Comparison of ENCODE assay signal across 22 mouse cellular contexts in genomic region chr4:57214852-57215251, GRCm38 (mm10).
A peak's percentile ranks its signal among the peaks of the same experiment; 100 is the strongest.
DNase-seq lines count a peak whose midpoint lies in the region; ATAC-seq and TF ChIP-seq lines count a peak whose summit lies in the region.
"Had no signal": no experiment of that assay in that cellular context is flagged by ENCODE, and none has a peak within 500 bp of the region (broad histone marks: within the 10 kb centered on the region; RNA-seq: fewer than 3 reads in every experiment).

No protein-coding gene starts in this region.

- H3K9ac ChIP-seq in forebrain, embryonic 15.5 days (replicated peaks) = no peak overlapping the region
- H3K9ac ChIP-seq in forebrain, embryonic 12.5 days = no peak overlapping the region
- no peak overlapping the region for H3K9ac ChIP-seq in midbrain, postnatal 0 days (replicated peaks; ENCODE audit: low read length, poor library complexity, severe bottlenecking)
- no peak overlapping the region for H3K9ac ChIP-seq in forebrain, postnatal 0 days
- H3K9ac ChIP-seq: embryonic facial prominence, embryonic 13.5 days; hindbrain, embryonic 12.5 days; hindbrain, embryonic 15.5 days had no signal

- DNase-seq in midbrain, postnatal 0 days (ENCODE audit: low spot score) = peak; percentile 17
- no peak for DNase-seq in midbrain, embryonic 10.5 days (ENCODE audit: low spot score)
- DNase-seq in forebrain, postnatal 0 days = no peak
- DNase-seq in kidney, adult 11 months = no peak
- DNase-seq: adrenal gland, adult 2 months; adrenal gland, postnatal 14 days; cerebellum, adult 11-12 months; cerebellum, adult 8-10 months; cerebellum, postnatal 10 days; cerebellum, postnatal 36 days; embryo, embryonic 11 days; gastrocnemius, adult 2 months; gastrocnemius, postnatal 14 days had no signal

- no peak overlapping the region for H3K27ac ChIP-seq in forebrain, embryonic 15.5 days (replicated peaks)
- H3K27ac ChIP-seq in forebrain, embryonic 12.5 days = no peak overlapping the region
- H3K27ac ChIP-seq in midbrain, postnatal 0 days (ENCODE audit: low read depth, low read length) = no peak overlapping the region
- H3K27ac ChIP-seq in midbrain, embryonic 10.5 days (replicated peaks) = no peak overlapping the region
- no peak overlapping the region for H3K27ac ChIP-seq in forebrain, postnatal 0 days (ENCODE audit: low read depth, low read length)
- H3K27ac ChIP-seq: embryonic facial prominence, embryonic 10.5 days; embryonic facial prominence, embryonic 13.5 days; gastrocnemius, adult 2 months; hindbrain, embryonic 12.5 days; hindbrain, embryonic 15.5 days had no signal

- no peaks in the 10 kb centered on the region for H3K9me3 ChIP-seq in forebrain, embryonic 15.5 days
- H3K9me3 ChIP-seq in forebrain, embryonic 12.5 days = no peaks in the 10 kb centered on the region
- no peaks in the 10 kb centered on the region for H3K9me3 ChIP-seq in midbrain, postnatal 0 days (ENCODE audit: low read length)
- no peaks in the 10 kb centered on the region for H3K9me3 ChIP-seq in midbrain, embryonic 10.5 days (replicated peaks)
- H3K9me3 ChIP-seq in forebrain, postnatal 0 days (ENCODE audit: low read length) = no peaks in the 10 kb centered on the region
- H3K9me3 ChIP-seq: embryonic facial prominence, embryonic 10.5 days; embryonic facial prominence, embryonic 13.5 days; hindbrain, embryonic 12.5 days; hindbrain, embryonic 15.5 days had no signal

- H3K27me3 ChIP-seq in forebrain, embryonic 15.5 days = no peaks in the 10 kb centered on the region
- H3K27me3 ChIP-seq in forebrain, embryonic 12.5 days = no peaks in the 10 kb centered on the region
- H3K27me3 ChIP-seq in midbrain, postnatal 0 days (ENCODE audit: insufficient read depth, low read length) = no peaks in the 10 kb centered on the region
- no peaks in the 10 kb centered on the region for H3K27me3 ChIP-seq in midbrain, embryonic 10.5 days (ENCODE audit: low read depth, poor library complexity, severe bottlenecking)
- no peaks in the 10 kb centered on the region for H3K27me3 ChIP-seq in forebrain, postnatal 0 days (ENCODE audit: insufficient read depth, low read length)
- H3K27me3 ChIP-seq: embryonic facial prominence, embryonic 13.5 days; hindbrain, embryonic 12.5 days; hindbrain, embryonic 15.5 days had no signal

- TF ChIP-seq CTCF in midbrain, postnatal 0 days (IDR thresholded peaks at IDR 0.05) = no peak
- no peak for TF ChIP-seq CTCF in forebrain, postnatal 0 days (IDR thresholded peaks at IDR 0.05; ENCODE audit: low read depth)

- H3K4me2 ChIP-seq in forebrain, embryonic 15.5 days (replicated peaks) = no peak overlapping the region
- no peak overlapping the region for H3K4me2 ChIP-seq in forebrain, embryonic 12.5 days
- no peak overlapping the region for H3K4me2 ChIP-seq in midbrain, postnatal 0 days (ENCODE audit: low read depth, low read length, poor library complexity, severe bottlenecking)
- no peak overlapping the region for H3K4me2 ChIP-seq in forebrain, postnatal 0 days (ENCODE audit: low read depth)
- H3K4me2 ChIP-seq: embryonic facial prominence, embryonic 13.5 days; heart, embryonic 11.5 days; hindbrain, embryonic 12.5 days; hindbrain, embryonic 15.5 days had no signal

- no peaks in the 10 kb centered on the region for H3K36me3 ChIP-seq in forebrain, embryonic 15.5 days
- no peaks in the 10 kb centered on the region for H3K36me3 ChIP-seq in forebrain, embryonic 12.5 days (replicated peaks)
- no peaks in the 10 kb centered on the region for H3K36me3 ChIP-seq in midbrain, postnatal 0 days (ENCODE audit: insufficient read depth, low read length)
- H3K36me3 ChIP-seq in midbrain, embryonic 10.5 days = no peaks in the 10 kb centered on the region
- H3K36me3 ChIP-seq in forebrain, postnatal 0 days (ENCODE audit: insufficient read depth) = no peaks in the 10 kb centered on the region
- H3K36me3 ChIP-seq: embryonic facial prominence, embryonic 10.5 days; embryonic facial prominence, embryonic 13.5 days; hindbrain, embryonic 12.5 days; hindbrain, embryonic 15.5 days had no signal

- ATAC-seq in forebrain, embryonic 15.5 days (replicated peaks) = peak; percentile 51
- ATAC-seq in forebrain, embryonic 12.5 days (ENCODE audit: low FRiP score) = no peak
- ATAC-seq in midbrain, postnatal 0 days (ENCODE audit: low FRiP score) = no peak
- ATAC-seq in forebrain, postnatal 0 days = peak; percentile 27; the same call in 1 of the 2 replicates
- ATAC-seq: CD4-positive, CD25-positive, alpha-beta regulatory T cell, adult 4 months had no signal

- WGBS in forebrain, embryonic 15.5 days = 49% methylated on average over 9 of the region's 9 CpGs
- 55% methylated on average over 9 of the region's 9 CpGs for WGBS in forebrain, embryonic 12.5 days
- 55% methylated on average over 9 of the region's 9 CpGs for WGBS in midbrain, postnatal 0 days
- 89% methylated on average over 9 of the region's 9 CpGs for WGBS in midbrain, embryonic 10.5 days
- 35% methylated on average over 9 of the region's 9 CpGs for WGBS in forebrain, postnatal 0 days

- no peak overlapping the region for H3K4me3 ChIP-seq in forebrain, embryonic 15.5 days
- H3K4me3 ChIP-seq in forebrain, embryonic 12.5 days (replicated peaks) = no peak overlapping the region
- no peak overlapping the region for H3K4me3 ChIP-seq in midbrain, postnatal 0 days (ENCODE audit: low read depth, low read length)
- no peak overlapping the region for H3K4me3 ChIP-seq in midbrain, embryonic 10.5 days
- H3K4me3 ChIP-seq in forebrain, postnatal 0 days (ENCODE audit: low read depth, low read length) = no peak overlapping the region
- H3K4me3 ChIP-seq: embryonic facial prominence, embryonic 10.5 days; embryonic facial prominence, embryonic 13.5 days; erythroblast, embryonic 14.5 days; gastrocnemius, adult 2 months; hindbrain, embryonic 12.5 days; hindbrain, embryonic 15.5 days had no signal

- H3K4me1 ChIP-seq in forebrain, embryonic 15.5 days = peaks cover 14% of the 10 kb centered on the region
- H3K4me1 ChIP-seq in forebrain, embryonic 12.5 days = peaks cover 5% of the 10 kb centered on the region; the same call in 1 of the 2 replicates
- H3K4me1 ChIP-seq in midbrain, postnatal 0 days (ENCODE audit: insufficient read depth, low read length) = no peaks in the 10 kb centered on the region
- H3K4me1 ChIP-seq in midbrain, embryonic 10.5 days = no peaks in the 10 kb centered on the region
- H3K4me1 ChIP-seq in forebrain, postnatal 0 days (ENCODE audit: insufficient read depth) = no peaks in the 10 kb centered on the region
- H3K4me1 ChIP-seq: embryonic facial prominence, embryonic 13.5 days; hindbrain, embryonic 12.5 days had no signal

Comparison
In these comparisons a context has a peak if more than half of its experiments do, and no peak if none do; other contexts are left out.
1. ATAC-seq: peak in forebrain, embryonic 15.5 days (single experiment) and forebrain, postnatal 0 days (single experiment); none in forebrain, embryonic 12.5 days (single experiment) and midbrain, postnatal 0 days (single experiment).